Mouse (Mus musculus) heart, postnatal 14 days (tissue): ENCODE data around the gene Dpp6. TPM values are rescaled to one million over a fixed set of nuclear protein-coding genes. Genes with fewer than 3 reads are reported as not detected.

Experiments
- DNase-seq, 2 experiments: peaks; one replicate each; pipeline ENCODE4 v3.0.0; 2021 to 2022
- intact Hi-C: fragments of 180-260 bp; cut with DNase I; formaldehyde crosslinking; loops from one replicate; pipeline ENCODE4 v1.15.1; 2025
- total RNA-seq, 2 experiments: library from RNA; stranded (reverse); gene quantifications; 2 replicates each; pipeline ENCODE4 v1.2.3; 2021

The Dpp6 gene
- total RNA-seq, 2 experiments from 2014 or later: 0.14 TPM; not detected in 1

DNA sequence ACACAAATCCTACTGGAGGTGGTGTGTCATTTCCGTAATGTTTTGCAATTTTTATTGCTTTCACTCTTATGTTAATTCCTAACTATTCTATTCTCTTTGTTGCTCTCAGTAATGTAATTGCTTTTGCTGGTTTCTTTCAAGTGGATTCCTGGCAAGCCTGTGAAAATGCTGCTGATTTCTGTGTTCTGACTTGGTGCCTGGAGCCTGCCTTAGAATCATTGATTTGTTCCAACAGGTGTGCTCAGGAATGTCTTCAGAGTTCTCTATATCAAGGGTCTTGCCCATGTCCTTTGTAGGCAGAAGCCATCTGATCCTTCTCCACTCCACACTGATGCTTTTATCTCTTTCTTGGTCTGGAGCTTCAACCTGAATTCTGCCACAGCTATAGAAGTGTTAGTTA lies 526.6 kb downstream of the Dpp6 start:
- intact Hi-C loops: no loop called here
- DNase-seq: no peak

DNA sequence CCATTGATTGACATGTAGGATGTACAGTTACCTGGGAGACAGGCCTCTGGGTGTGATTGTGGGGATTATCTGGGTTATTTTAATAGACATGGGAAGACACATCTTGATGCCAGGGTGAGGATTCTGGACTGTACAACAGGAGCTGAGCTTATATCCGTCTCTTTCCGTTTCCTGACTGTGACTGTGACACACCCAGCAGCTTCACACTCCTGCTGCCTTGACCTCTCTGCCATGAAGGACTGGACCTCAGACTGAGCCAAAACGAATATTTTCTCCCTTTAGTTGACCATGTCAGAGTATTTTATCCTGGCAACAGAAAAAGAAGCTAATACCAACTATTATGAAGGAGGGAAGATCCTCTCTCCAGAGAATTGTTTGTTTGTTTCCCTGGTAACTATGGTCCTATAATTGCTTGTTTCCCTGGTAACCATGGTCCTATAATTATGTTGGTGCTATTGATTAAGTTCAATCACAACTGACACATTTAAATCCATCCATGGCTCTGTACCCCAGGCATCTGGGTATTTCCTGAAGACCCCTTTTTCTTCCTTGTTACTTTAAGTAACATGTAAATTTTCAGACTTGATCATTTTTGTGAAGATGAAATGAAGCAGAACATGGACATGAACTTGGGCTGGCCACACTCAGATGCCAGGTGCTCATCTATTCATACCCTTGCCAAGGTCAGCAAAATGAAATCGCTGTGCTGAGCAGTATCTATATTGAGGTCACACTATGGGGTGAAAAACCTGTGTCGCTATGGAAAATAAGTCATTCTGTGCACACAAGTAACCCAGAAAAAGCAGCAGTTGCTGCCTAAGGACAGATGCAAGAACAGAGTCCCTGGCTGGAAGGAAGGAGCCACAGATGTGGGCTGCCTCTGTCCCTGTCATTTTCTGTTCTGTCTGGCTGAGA lies 531.4 kb downstream of the Dpp6 start:
- DNase-seq: no peak
- intact Hi-C loops: no loop called here

DNA sequence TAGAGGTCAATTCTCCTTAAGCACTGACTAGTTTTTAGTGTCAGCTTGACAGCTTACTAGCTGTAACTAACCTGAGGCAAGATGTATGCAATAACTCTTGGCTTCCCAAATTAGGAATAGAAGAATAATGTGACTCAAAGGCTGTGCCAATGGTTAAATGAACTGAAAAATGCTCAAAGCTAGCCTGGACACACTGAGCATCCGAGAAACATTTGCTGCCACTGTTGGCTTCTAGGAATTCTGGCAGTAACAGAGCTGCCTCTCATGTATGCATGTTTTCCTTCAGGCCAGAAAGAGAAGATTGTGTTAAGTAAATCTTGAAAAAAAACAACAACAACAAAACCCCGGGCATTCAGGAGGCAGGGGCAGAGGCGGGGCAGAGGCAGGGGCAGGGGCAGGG lies 540.6 kb downstream of the Dpp6 start:
- DNase-seq: no peak
- intact Hi-C loops: no loop called here

DNA sequence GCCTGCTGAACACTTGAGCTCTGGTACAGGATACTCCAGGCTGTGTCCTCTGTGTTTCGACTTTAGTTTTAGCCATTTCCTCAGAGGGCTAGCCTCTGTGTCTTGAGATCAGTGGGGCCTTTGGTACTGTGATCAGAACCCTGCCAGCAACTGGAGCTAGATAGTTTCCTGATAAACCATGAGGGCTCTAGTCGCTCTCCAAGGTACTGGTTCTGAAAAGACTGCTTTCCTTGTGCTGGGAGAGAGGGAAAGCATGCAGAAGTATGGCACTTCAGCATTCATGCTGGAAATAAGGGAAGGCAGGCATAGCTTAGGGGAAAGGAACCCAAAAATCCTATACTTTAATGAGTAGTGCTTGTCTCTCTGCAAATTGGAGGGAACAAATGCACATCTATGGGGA lies 548.9 kb downstream of the Dpp6 start:
- intact Hi-C loops: no loop called here
- DNase-seq: no peak

DNA sequence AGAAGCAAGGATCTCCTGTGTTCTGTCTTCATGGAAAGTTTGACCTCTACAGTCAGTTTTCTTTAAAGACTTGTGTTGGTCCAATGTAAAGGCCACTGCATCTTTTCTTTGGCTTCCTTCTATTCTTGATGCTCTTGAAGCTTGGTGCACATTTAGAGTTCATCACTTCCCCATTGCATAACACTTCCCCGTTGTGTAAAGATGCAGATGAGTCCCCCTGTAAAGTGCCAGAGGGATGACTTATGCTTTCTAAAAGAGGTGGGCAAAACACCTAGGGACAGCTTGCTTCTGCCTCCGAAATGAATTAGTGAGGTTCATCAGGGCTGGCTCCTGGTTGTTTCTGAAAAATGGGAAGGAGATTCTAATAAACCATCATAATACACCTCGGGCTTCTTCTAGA lies 553.8 kb downstream of the Dpp6 start:
- intact Hi-C loops: no loop called here
- no peak for DNase-seq

DNA sequence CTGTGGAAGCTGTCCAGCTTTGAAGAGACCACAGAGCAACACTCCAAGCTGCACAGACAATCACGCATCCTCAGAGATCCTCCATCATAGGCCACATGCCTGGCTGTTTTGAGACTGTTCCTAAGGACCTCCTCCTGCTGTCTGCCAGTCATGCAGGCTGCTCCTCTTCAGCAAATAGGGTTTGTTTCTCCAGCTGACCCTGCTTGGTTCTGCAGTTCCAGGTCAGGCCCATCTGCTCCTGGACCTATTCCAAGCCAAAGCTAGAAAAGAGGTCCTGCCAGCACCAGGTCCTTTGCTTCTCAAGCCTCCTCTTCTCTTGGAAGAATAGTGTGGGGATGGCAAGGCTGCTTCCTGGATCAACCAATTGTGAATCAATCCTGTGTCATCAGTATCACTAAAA lies 556.9 kb downstream of the Dpp6 start:
- no peak for DNase-seq
- intact Hi-C loops: no loop called here

DNA sequence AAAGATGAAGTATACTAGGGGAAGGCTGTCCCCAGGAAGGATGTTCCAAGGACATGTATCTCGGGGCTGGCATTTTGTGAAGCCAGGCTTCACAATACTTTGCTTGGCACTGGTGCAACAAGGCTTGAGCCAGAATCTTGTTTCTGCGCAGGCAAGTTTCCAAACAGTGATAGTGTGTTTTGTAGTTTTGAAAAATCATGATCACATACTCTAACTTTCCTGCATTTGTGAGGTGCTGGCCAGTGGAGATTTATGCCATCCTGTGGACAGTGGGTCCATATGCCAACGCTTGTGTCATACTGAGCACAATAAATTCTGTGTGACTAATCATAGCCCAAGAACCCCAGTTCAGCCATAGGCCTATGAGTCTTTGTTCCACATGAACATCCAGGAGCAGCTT lies 558.8 kb downstream of the Dpp6 start:
- intact Hi-C loops: no loop called here

DNA sequence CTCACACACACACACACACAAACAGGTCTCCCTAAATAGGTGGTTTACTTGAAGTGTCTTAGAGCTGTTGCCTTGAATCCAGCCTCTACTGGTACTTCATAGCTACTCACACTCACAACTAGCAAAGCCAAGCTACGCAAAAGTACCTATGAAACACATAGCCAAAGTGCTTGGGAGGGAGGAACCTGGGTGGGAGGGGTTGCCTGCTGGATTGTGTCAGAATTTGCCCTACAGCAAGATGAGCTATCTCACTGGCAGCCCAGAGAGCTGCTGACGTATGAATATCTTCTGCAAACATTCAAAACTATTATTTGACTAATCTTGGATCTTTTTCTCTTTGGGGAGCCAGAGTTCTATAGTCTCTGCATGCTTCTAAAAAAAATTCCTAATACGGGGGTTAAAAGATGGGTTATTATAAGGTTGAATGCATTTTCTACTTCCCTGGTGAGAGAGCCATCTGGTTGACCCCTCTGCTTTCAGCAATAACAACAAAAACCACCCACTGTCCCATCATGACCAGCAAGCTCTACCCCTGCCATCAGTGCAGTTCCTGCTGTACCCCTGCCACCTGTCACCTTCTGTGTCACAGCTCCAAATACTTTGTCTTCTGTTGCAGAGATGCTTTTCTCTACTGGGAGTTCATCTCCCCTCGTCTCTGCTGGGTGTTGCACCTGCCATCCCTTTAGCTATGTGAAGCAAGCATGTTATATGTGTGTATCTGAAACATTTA lies 563.8 kb downstream of the Dpp6 start:
- intact Hi-C loops: no loop called here
- DNase-seq: no peak

More for the DNA sequence above, 558.8 kb downstream of the Dpp6 start:
- DNase-seq: peak in 1 of 2 experiments; percentile 2

DNA sequence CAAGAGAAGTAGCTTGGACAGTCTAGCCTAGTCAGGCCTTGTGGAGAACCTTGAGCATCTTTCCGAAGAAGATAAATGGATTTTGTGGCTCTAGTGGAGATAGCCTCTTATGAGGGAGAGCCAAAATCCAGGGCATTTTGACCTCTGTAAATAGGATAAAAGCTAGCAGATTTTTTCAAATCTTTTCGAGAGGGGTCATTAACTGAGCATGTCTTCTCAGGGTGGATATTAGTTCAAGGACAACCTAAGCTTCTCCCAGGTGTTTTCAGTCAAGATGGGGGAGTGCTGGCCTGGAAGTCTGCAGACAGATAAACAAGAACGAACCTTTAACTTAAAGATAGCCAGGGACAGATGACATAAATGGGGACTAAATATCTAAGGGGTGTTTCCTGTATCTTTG lies 581.4 kb downstream of the Dpp6 start:
- intact Hi-C loops: no loop called here
- no peak for DNase-seq

DNA sequence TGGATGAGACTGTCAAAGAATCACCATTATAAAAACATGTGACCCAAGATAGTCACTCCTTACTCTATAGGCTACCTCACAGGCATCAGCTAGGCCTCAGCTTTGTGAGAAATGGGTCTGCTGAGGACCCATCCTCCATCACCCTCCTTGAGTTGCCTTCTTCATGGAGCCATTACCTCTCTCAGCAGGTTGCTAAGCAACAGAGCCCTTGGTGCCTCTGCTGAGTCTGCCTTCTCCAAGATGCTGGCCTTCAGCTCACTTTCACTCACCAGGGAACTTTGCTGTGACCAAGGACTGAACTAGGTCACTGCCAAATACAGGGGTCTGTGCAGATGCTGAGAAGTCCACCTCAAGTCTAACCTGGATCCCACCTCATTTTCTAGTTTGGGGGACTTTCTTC lies 582.1 kb downstream of the Dpp6 start:
- no peak for DNase-seq
- intact Hi-C loops: no loop called here

DNA sequence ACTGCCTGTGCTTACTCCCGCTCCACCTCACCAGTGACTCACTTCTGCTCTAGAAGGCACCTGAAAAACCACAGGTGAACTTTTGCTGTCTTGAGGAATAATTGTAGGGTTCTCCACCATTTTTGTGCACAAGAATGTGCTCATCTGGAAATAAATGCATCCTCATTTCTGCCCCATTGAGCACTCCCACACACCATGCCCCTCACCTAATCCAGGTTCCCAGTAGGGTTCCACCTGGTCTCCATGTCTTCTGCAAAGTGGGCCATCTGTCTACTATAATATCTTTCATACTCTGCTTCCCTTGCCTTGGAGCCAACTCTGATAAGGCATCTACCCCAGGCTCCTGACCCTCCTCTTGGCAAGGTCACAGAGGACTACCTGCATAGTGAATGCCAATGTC lies 585.6 kb downstream of the Dpp6 start:
- no peak for DNase-seq
- intact Hi-C loops: no loop called here

DNA sequence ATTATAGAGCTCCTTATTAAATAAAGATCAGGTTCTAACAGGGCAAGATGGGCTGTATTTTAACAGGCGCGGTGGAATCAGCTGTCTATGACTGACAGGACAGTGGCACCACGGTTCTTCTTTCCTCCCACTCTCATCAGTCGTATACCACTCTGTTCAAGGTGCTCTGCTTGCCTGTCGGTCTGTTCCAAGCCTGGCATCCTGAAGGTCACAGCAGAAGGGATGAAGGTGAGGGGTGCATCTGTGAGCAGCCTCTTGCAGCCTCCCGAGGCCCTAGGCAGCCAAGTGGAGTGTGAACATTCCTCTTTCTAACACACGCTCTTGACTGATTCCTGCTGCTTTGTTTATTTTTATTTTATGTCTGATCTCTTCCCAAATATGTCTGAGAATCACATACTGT lies 591.9 kb downstream of the Dpp6 start:
- no peak for DNase-seq
- intact Hi-C loops: no loop called here

DNA sequence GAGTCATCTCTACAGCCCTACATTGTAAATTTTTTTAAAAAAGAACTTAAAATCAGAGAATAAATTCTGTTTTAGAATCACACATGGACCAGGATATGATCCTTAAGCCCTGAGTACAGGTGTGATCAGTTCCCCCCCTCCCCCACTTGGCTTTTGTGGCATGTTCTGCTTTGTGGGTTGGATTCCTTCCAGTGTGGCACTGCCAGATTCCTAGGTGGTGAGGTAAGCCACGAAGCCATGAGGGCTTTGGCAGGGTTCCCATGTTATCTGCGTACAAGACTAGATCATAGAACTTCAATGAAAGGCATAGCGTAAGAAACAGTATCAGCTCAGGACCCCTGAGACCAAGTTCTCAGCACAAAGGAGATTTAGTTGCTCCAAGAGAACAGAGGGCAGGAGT lies 596.0 kb downstream of the Dpp6 start:
- intact Hi-C loops: no loop called here
- DNase-seq: peak; percentile 8 to 23

DNA sequence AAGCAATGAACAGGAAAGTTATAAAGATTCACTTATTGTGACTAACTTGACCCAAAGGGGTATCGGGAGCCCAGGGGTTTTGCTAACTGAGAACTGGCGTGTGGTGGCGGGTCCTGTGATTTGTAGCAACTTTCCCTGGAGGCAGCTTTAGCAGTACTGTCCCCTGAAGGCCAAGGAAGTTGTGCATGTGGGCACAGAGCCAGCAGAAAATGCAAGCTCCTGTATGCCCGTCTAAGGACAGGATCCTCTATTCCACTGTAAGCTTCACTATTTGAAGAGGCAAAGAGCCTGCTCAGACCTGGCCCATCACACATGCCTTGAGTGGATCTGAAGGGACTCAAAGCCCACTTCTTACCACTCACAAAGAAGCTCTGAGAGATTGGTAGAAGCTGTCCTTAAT lies 598.5 kb downstream of the Dpp6 start:
- no peak for DNase-seq
- intact Hi-C loops: loop anchor here (5.0 kb wide), 1 partner anchor 338 kb away; no protein-coding TSS in a partner anchor

DNA sequence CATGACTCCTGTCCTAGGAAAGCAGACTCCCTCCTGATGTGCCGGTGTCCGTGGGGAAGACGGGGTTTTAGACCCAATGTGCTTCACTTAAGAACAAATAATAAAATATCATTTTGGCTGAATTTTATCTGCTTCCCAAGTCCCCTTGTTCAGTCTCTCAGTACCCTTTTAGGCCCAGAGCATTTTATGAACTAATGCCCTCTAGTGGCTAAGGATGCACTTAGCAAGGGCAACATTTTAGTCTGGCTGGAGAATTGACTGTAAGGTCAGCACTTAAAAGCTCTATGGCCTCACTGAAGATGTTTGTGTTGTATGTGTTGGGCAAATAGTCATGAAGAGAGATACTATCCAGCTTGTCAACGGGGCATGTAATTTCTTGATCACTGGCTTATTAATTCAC lies 599.6 kb downstream of the Dpp6 start:
- peak in 1 of 2 experiments; percentile 6 for DNase-seq

DNA sequence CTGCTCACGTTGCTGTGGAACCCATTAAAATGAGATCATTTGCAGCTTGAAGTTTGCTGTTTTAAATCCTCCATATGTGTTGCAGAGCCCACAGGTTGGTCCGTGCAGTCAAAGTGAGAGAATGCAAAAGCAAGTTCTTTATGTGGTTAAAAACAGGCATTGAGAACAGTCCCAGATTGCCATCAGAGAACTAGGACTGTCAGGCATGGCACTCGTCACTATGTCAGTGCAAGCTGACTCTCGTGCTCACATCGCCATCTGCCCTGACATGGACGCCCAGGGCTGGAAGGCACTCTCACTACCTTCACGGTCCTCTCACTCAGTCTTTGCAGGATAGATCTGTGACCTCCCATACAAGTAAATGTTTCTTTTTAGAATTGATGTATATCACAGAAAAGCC lies 600.4 kb downstream of the Dpp6 start:
- intact Hi-C loops: loop anchor here (5.0 kb wide), 1 partner anchor 340 kb away; no protein-coding TSS in a partner anchor
- no peak for DNase-seq

More for the DNA sequence above, 599.6 kb downstream of the Dpp6 start:
- intact Hi-C loops: loop anchor here (5.0 kb wide), 1 partner anchor 339 kb away; no protein-coding TSS in a partner anchor

DNA sequence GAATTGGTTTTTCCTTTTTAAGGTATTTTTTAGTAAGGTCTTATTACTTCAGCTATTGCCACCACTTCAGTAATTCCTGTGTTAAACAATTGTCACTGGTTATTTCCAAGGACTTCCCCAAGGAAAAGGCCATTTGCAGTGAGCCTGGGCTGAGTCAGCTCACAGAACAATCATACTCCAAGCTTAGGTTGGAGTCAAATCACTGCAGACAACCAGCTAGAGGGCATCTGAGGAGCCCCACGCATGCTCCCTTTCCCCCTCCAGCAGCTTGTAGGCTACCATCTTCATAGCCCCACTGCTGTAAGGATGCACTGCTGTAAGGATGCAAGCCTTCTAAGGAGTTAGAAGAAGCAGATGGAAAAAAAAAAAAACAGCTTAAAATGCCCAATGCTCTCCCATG lies 601.9 kb downstream of the Dpp6 start:
- intact Hi-C loops: loop anchor here (5.0 kb wide), 1 partner anchor 342 kb away; no protein-coding TSS in a partner anchor
- DNase-seq: no peak

DNA sequence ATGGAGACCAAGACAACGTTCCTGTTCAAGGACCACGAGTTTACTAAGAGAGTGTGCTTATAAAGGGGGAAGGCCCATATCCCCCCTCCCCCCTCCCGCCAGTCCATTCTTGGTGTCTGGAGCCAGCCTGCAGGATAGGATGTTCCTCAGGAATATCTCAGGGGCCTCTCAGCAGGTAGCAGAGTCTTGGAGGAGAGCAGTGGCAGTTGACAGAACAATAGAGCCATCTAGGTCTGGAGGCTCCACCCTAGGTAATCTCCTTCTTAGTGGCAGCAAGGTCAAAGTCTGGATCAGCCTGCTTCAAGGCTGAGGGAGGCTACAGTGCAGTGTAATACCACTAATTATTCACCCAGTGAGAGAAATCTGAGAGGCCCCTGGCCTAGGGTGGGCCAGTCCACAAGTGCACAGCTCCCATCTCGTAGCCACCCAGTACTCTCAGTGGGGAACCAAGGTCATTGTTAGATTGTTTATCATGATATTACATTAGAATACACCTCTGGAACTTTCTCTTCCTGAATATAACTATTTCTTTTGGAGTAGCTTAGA lies 604.2 kb downstream of the Dpp6 start:
- DNase-seq: no peak
- intact Hi-C loops: no loop called here

DNA sequence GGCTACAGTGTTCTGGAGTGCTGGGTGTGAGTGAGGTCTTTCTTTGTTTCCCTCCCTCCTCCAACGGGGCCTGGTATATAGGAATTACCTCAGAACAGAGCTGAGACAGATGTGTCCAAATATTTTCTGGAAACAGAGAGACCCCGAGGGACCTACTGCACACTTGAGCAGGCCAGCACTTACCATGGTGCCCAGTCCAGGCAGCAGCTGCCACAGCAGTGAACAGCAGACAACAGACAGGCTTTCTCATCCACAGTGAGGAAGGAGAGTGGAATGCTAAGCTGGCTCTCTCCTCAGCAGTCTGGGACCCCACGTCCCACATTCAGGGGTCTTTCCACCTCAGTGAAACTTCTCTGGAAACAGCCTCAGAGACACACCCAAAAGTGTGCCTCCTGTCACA lies 606.8 kb downstream of the Dpp6 start:
- intact Hi-C loops: no loop called here
- no peak for DNase-seq

DNA sequence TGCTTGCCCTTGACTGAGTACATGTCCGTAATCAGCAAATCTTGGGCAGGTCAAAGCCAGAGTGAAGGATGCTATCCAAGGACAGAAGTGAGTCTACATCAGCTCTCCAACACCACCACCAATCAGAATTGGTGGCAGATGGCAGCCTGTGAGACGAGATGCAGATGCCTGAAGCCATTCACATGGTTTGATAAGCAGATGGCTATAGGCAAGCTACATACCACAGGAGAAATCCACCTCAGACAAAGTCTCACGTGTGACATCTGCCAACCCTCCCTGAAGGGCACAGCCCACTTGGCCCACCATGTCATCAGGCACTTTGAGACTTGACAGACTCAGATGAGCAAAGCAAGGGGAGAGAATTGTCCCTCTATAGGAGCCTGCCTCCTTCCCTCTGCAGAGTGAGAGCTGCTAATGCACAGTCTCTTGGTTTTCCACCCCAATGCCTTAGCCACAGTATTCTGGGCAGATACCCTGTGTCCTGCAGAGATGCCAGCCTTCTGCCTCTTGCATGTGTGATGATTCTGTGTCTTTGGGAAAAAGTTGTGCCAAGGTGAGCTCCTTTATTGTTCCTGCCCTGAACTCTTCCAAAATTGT lies 607.6 kb downstream of the Dpp6 start:
- no peak for DNase-seq
- intact Hi-C loops: no loop called here

DNA sequence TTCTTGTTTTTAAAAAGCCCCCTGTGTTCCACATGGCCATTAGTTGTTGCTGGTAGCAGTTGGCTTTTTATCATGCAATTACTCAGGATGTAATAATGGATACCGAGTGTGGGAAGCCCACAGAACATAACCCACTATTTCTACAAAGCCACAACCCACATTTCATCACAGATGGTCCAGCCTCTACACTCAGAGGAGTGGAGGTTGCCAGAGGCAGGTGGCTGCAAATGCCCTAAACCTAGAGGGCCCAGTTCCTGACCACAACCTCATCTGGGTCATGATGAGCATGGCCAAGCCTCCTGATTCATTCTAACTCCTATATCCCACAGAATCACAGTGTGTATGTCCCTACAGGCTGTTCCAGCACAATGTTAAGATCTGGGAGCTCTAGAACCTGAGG lies 609.2 kb downstream of the Dpp6 start:
- DNase-seq: no peak
- intact Hi-C loops: no loop called here
